Mouse (Mus musculus) MEL (cell line): ENCODE measurements around the gene Mrtfb.

ENCODE experiments used
- CHD1 ChIP-seq: IDR thresholded peaks from 2 replicates; pipeline ENCODE4 v1.6.1; 2012; ENCODE audit warnings: low read depth, mild to moderate bottlenecking, inconsistent platforms, low read length, improper control_type of control experiment
- CHD2 ChIP-seq: IDR thresholded peaks from 2 replicates; pipeline ENCODE4 v1.6.1; 2011; ENCODE audit warnings: low read length, improper control_type of control experiment
- CTCF ChIP-seq, 3 experiments: IDR thresholded peaks in 2 of 3; conservative IDR thresholded peaks in 1 of 3; 2 replicates each; pipeline ENCODE4 v1.5.1; 2011 to 2012; ENCODE audit warnings: low read length in 3 of 3, low read depth in 2 of 3, mild to moderate bottlenecking in 2 of 3, improper control_type of control experiment in 1 of 3, inconsistent platforms in 1 of 3, mixed read lengths in 1 of 3, moderate library complexity in 1 of 3; ENCODE audit not compliant: control insufficient read depth in 1 of 3, insufficient read depth in 1 of 3, poor library complexity in 1 of 3, severe bottlenecking in 1 of 3
- EP300 ChIP-seq, 2 experiments: IDR thresholded peaks; 2 replicates each; pipeline ENCODE4 v1.6.1; 2011; ENCODE audit warnings: improper control_type of control experiment in 2 of 2, low read length in 2 of 2, low read depth in 1 of 2, mild to moderate bottlenecking in 1 of 2
- HCFC1 ChIP-seq: IDR thresholded peaks from 2 replicates; pipeline ENCODE4 v1.6.1; 2012; ENCODE audit warnings: low read depth, mild to moderate bottlenecking, inconsistent platforms, low read length, improper control_type of control experiment, moderate library complexity
- JUND ChIP-seq: IDR thresholded peaks from 2 replicates; pipeline ENCODE4 v1.6.1; 2011; ENCODE audit warnings: low read depth, mild to moderate bottlenecking, improper control_type of control experiment, low read length
- MAZ ChIP-seq: IDR thresholded peaks from 2 replicates; pipeline ENCODE4 v1.6.1; 2012; ENCODE audit warnings: low read depth, mild to moderate bottlenecking, inconsistent platforms, low read length, improper control_type of control experiment
- MXI1 ChIP-seq: IDR thresholded peaks from 2 replicates; pipeline ENCODE4 v1.6.1; 2011; ENCODE audit warnings: mild to moderate bottlenecking, low read depth, low read length, improper control_type of control experiment
- POLR2A ChIP-seq, 2 experiments: IDR thresholded peaks; 2 replicates each; pipeline ENCODE4 v1.6.1; 2011 to 2012; ENCODE audit warnings: low read length in 2 of 2, mild to moderate bottlenecking in 2 of 2, control low read depth in 1 of 2, improper control_type of control experiment in 1 of 2, low read depth in 1 of 2, moderate library complexity in 1 of 2; ENCODE audit not compliant: control insufficient read depth in 1 of 2, insufficient read depth in 1 of 2, poor library complexity in 1 of 2
- POLR2AphosphoS2 ChIP-seq: IDR thresholded peaks from 2 replicates; pipeline ENCODE4 v1.6.1; 2011; ENCODE audit warnings: low read length, improper control_type of control experiment
- RAD21 ChIP-seq: IDR thresholded peaks from 2 replicates; pipeline ENCODE4 v1.6.1; 2011; ENCODE audit warnings: mild to moderate bottlenecking, low read depth, low read length, improper control_type of control experiment
- SMC3 ChIP-seq: IDR thresholded peaks from 2 replicates; pipeline ENCODE4 v1.6.1; 2011; ENCODE audit warnings: low read depth, low read length, improper control_type of control experiment
- TCF12 ChIP-seq: IDR thresholded peaks from 2 replicates; pipeline ENCODE4 v1.6.1; 2014; ENCODE audit warnings: low read depth, mild to moderate bottlenecking, inconsistent platforms, low read length, improper control_type of control experiment, moderate library complexity
- USF1 ChIP-seq: IDR thresholded peaks from 2 replicates; pipeline ENCODE4 v1.6.1; 2014; ENCODE audit warnings: low read depth, mild to moderate bottlenecking, inconsistent platforms, low read length, improper control_type of control experiment, moderate library complexity

DNA sequence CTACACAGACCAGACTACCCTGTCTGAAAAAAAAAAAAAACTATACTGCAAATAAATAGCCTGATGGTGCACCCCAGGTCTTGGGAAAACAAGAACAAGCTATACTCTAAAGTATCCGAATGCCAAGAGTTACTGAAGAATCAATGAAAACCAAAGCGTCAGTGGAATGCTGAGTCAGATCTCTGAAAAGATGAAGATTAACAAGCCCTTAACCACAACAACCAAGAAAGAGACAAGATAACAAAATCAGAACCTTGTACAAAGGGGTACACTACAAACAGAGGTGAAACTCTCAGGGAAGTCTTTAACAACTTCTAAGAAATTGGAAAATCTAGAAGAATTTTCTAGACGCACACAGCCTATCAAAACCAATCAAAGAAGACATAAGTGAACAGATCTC is 166.2 kb downstream of the Mrtfb start:
- no peak for TF ChIP-seq POLR2A (IDR thresholded peaks at IDR 0.05; ENCODE audit: control insufficient read depth in 1 of 2, insufficient read depth in 1 of 2, low read depth in 1 of 2, low read length in 2 of 2, poor library complexity in 1 of 2)
- no peak for TF ChIP-seq CTCF (IDR thresholded peaks at IDR 0.05 in 2 of 3, conservative IDR thresholded peaks at IDR 0.05 in 1 of 3; ENCODE audit: control insufficient read depth in 1 of 3, insufficient read depth in 1 of 3, low read depth in 2 of 3, low read length in 3 of 3, poor library complexity in 1 of 3, severe bottlenecking in 1 of 3)
- TF ChIP-seq EP300 (IDR thresholded peaks at IDR 0.05; ENCODE audit: low read depth in 1 of 2, low read length in 2 of 2) = peak; percentile 37 to 73; a peak in 3 of 4 replicates
- no peak for TF ChIP-seq USF1
- no peak for TF ChIP-seq JUND
- no peak for TF ChIP-seq POLR2AphosphoS2
- TF ChIP-seq HCFC1 = no peak
- no peak for TF ChIP-seq MXI1
- no peak for TF ChIP-seq MAZ
- no peak for TF ChIP-seq RAD21
- TF ChIP-seq CHD1 = no peak
- peak; percentile 70 for TF ChIP-seq TCF12
- no peak for TF ChIP-seq SMC3
- no peak for TF ChIP-seq CHD2
